In the genomic region with DNA sequence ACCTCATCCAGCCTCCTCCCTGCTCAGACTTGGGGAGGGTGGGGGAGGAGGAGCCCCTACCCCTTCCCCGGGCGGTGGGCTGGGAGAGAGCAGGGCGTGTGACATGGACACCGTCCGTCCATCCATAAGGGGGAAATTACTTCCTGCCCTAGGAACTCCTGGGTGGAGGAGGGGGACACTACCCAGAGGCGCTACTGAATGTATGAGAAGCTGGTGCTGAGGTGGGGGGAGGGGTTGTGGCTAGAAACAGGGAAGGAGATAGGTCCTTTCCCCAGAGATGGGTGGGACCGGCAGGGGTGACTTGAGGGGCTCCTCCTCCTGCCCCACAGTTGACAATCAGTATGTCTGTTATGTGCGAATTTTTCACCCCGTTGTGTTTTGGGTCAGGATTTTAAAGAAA, we compare ENCODE assay signal across 8 mouse cellular contexts. TPM values are rescaled to one million over a fixed set of nuclear protein-coding genes. Genes with fewer than 3 reads are reported as not detected.
DNase-seq lines count a peak whose midpoint lies in the region; ATAC-seq and TF ChIP-seq lines count a peak whose summit lies in the region.

No protein-coding gene starts in this region.

- peak overlapping the region; percentile 47 for H3K4me2 ChIP-seq in forebrain, embryonic 12.5 days
- H3K4me2 ChIP-seq in hindbrain, embryonic 13.5 days, result 0 out of 2 replicates have a peak overlapping the region, but pooled peaks have one; percentile 9
- peak overlapping the region; percentile 88 for H3K4me2 ChIP-seq in liver, embryonic 13.5 days

- H3K27me3 ChIP-seq in forebrain, embryonic 12.5 days, result no peaks in the 10 kb centered on the region
- H3K27me3 ChIP-seq in hindbrain, embryonic 13.5 days, result no peaks in the 10 kb centered on the region
- H3K27me3 ChIP-seq in liver, embryonic 13.5 days, result no peaks in the 10 kb centered on the region

- no peaks in the 10 kb centered on the region for H3K9me3 ChIP-seq in forebrain, embryonic 12.5 days
- H3K9me3 ChIP-seq in hindbrain, embryonic 13.5 days, result no peaks in the 10 kb centered on the region
- H3K9me3 ChIP-seq in liver, embryonic 13.5 days (replicated peaks), result no peaks in the 10 kb centered on the region

- peak; percentile 51 for ATAC-seq in forebrain, embryonic 12.5 days (ENCODE audit: low FRiP score)
- ATAC-seq in hindbrain, embryonic 13.5 days (ENCODE audit: low FRiP score), result peak; percentile 2; the same call in 1 of the 2 replicates
- ATAC-seq in liver, embryonic 13.5 days (ENCODE audit: low read depth), result peak; percentile 65

- H3K4me3 ChIP-seq in left cerebral cortex, adult 2 months, result no peak overlapping the region
- no peak overlapping the region for H3K4me3 ChIP-seq in forebrain, embryonic 12.5 days (replicated peaks)
- H3K4me3 ChIP-seq in hindbrain, embryonic 13.5 days, result no peak overlapping the region
- peak overlapping the region; percentile 59 for H3K4me3 ChIP-seq in liver, embryonic 13.5 days (replicated peaks)

- WGBS in forebrain, embryonic 12.5 days, result 23% methylated on average over 9 of the region's 9 CpGs
- WGBS in hindbrain, embryonic 13.5 days, result 14% methylated on average over 6 of the region's 9 CpGs
- whole genome bisulfite sequencing in liver, embryonic 13.5 days (ENCODE audit: insufficient replicate concordance), result 4% methylated on average over 9 of the region's 9 CpGs

- intact Hi-C loops in left cerebral cortex, adult 2 months (cut with DNase I), result no loop called here

- peak; percentile 37 to 47 for DNase-seq in left cerebral cortex, adult 2 months (ENCODE audit: extremely low spot score in 1 of 2, low spot score in 2 of 2)
- DNase-seq in left cerebral cortex, adult 11 months (ENCODE audit: low spot score), result no peak
- DNase-seq in brain, adult 2 months (ENCODE audit: low read depth, low spot score), result peak; percentile 67
- DNase-seq in liver, embryonic 13.5 days, result peak; percentile 74
- peak; percentile 78 for DNase-seq in retina, embryonic 14.5 days (ENCODE audit: low spot score)
- DNase-seq in thymus, adult 18-20 months, result no peak

- peak overlapping the region; percentile 45; the same call in 1 of the 2 replicates for H3K9ac ChIP-seq in forebrain, embryonic 12.5 days
- peak overlapping the region; percentile 43 for H3K9ac ChIP-seq in hindbrain, embryonic 13.5 days
- H3K9ac ChIP-seq in liver, embryonic 13.5 days, result peak overlapping the region; percentile 79

- peaks cover 61% of the 10 kb centered on the region for H3K36me3 ChIP-seq in forebrain, embryonic 12.5 days (replicated peaks)
- peaks cover 77% of the 10 kb centered on the region for H3K36me3 ChIP-seq in hindbrain, embryonic 13.5 days
- H3K36me3 ChIP-seq in liver, embryonic 13.5 days, result peaks cover 48% of the 10 kb centered on the region

- TF ChIP-seq CTCF in left cerebral cortex, adult 2 months (IDR thresholded peaks at IDR 0.05), result no peak

- no peak overlapping the region for H3K27ac ChIP-seq in left cerebral cortex, adult 2 months
- peak overlapping the region; percentile 57 for H3K27ac ChIP-seq in forebrain, embryonic 12.5 days
- H3K27ac ChIP-seq in hindbrain, embryonic 13.5 days, result peak overlapping the region; percentile 88
- peak overlapping the region; percentile 95 for H3K27ac ChIP-seq in liver, embryonic 13.5 days

- H3K4me1 ChIP-seq in forebrain, embryonic 12.5 days, result peaks cover 41% of the 10 kb centered on the region
- H3K4me1 ChIP-seq in hindbrain, embryonic 13.5 days (replicated peaks), result peaks cover 50% of the 10 kb centered on the region
- H3K4me1 ChIP-seq in liver, embryonic 13.5 days (replicated peaks), result peaks cover 93% of the 10 kb centered on the region

RNA-seq across cellular contexts. Expression of a gene that starts 7.9 kb away (rescaled TPM):
- total RNA-seq in left cerebral cortex, adult 2 months (2021), result 100 to 1,000 TPM in 1 of 2 experiments, 10 to 100 TPM in 1; 91.9 to 153 TPM
- polyA plus RNA-seq in forebrain, embryonic 12.5 days (2016; fragmentation: Nextera tagmentation; extraction: Ambion mirVana), result 2.1 and 2.2 TPM in 2 replicates
- 1.9 and 2.4 TPM in 2 replicates for polyA plus RNA-seq in hindbrain, embryonic 13.5 days (2015; fragmentation: Nextera tagmentation; extraction: Ambion mirVana)
- 0.59 and 1.0 TPM in 2 replicates for polyA plus RNA-seq in liver, embryonic 13.5 days (2015; fragmentation: Nextera tagmentation; extraction: Ambion mirVana)

RNA-seq across cellular contexts. Expression of a gene that starts 26.8 kb away (rescaled TPM):
- total RNA-seq in left cerebral cortex, adult 2 months (2021), result 100 to 1,000 TPM; 730 to 768 TPM
- polyA plus RNA-seq in forebrain, embryonic 12.5 days (2016; fragmentation: Nextera tagmentation; extraction: Ambion mirVana), result 53.4 and 59.8 TPM in 2 replicates
- 117 and 122 TPM in 2 replicates for polyA plus RNA-seq in hindbrain, embryonic 13.5 days (2015; fragmentation: Nextera tagmentation; extraction: Ambion mirVana)
- polyA plus RNA-seq in liver, embryonic 13.5 days (2015; fragmentation: Nextera tagmentation; extraction: Ambion mirVana), result 8.8 and 9.8 TPM in 2 replicates

RNA-seq across cellular contexts. Expression of a gene that starts 28.0 kb away (rescaled TPM):
- total RNA-seq in left cerebral cortex, adult 2 months (2021), result 100 to 1,000 TPM; 178 to 192 TPM
- polyA plus RNA-seq in forebrain, embryonic 12.5 days (2016; fragmentation: Nextera tagmentation; extraction: Ambion mirVana), result 39.3 and 39.9 TPM in 2 replicates
- 31.5 and 33.0 TPM in 2 replicates for polyA plus RNA-seq in hindbrain, embryonic 13.5 days (2015; fragmentation: Nextera tagmentation; extraction: Ambion mirVana)
- polyA plus RNA-seq in liver, embryonic 13.5 days (2015; fragmentation: Nextera tagmentation; extraction: Ambion mirVana), result 6.8 and 6.9 TPM in 2 replicates

RNA-seq across cellular contexts. Expression of a gene that starts 37.4 kb away (rescaled TPM):
- 10 to 100 TPM; 53.0 to 57.6 TPM for total RNA-seq in left cerebral cortex, adult 2 months (2021)
- 63.2 and 67.4 TPM in 2 replicates for polyA plus RNA-seq in forebrain, embryonic 12.5 days (2016; fragmentation: Nextera tagmentation; extraction: Ambion mirVana)
- 48.7 and 50.2 TPM in 2 replicates for polyA plus RNA-seq in hindbrain, embryonic 13.5 days (2015; fragmentation: Nextera tagmentation; extraction: Ambion mirVana)
- 13.3 and 16.1 TPM in 2 replicates for polyA plus RNA-seq in liver, embryonic 13.5 days (2015; fragmentation: Nextera tagmentation; extraction: Ambion mirVana)

RNA-seq across cellular contexts. Expression of a gene that starts 38.0 kb away (rescaled TPM):
- total RNA-seq in left cerebral cortex, adult 2 months (2021), result 100 to 1,000 TPM; 126 to 134 TPM
- polyA plus RNA-seq in forebrain, embryonic 12.5 days (2016; fragmentation: Nextera tagmentation; extraction: Ambion mirVana), result 88.1 and 95.0 TPM in 2 replicates
- polyA plus RNA-seq in hindbrain, embryonic 13.5 days (2015; fragmentation: Nextera tagmentation; extraction: Ambion mirVana), result 72.4 and 75.2 TPM in 2 replicates
- 27.6 and 36.0 TPM in 2 replicates for polyA plus RNA-seq in liver, embryonic 13.5 days (2015; fragmentation: Nextera tagmentation; extraction: Ambion mirVana)

Comparison
In these comparisons a context has a peak if more than half of its experiments do, and no peak if none do; other contexts are left out.
1. DNase-seq: peak in left cerebral cortex, adult 2 months (2 of 2), brain, adult 2 months (single experiment), liver, embryonic 13.5 days (single experiment) and retina, embryonic 14.5 days (single experiment); none in left cerebral cortex, adult 11 months (single experiment) and thymus, adult 18-20 months (0 of 2).
2. ATAC-seq: peak in every context shown above with its lines; median percentile 65 in liver, embryonic 13.5 days; 51 in forebrain, embryonic 12.5 days; 2 in hindbrain, embryonic 13.5 days.
3. H3K4me2 ChIP-seq: peak in every context shown above with its lines; median percentile 88 in liver, embryonic 13.5 days; 47 in forebrain, embryonic 12.5 days; 9 in hindbrain, embryonic 13.5 days.
4. Peak in every context shown above with its lines, with median percentiles within 50 percentile points of each other: H3K9ac ChIP-seq.